Mouse (Mus musculus): Measurements from ENCODE around the gene Lypd6b.

Lypd6b gene

GRCm38 (mm10) chr2:49771172-49771571 is 16.3 kb upstream of the Lypd6b start:
- no peak for DNase-seq

GRCm38 (mm10) chr2:49773194-49773931 is 14.1 kb upstream of the Lypd6b start:
- DNase-seq = no peak

GRCm38 (mm10) chr2:49774180-49774579 is 13.3 kb upstream of the Lypd6b start:
- DNase-seq = no peak

- DNase-seq = no peak
Observed at GRCm38 (mm10) chr2:49775187-49775586, 12.3 kb upstream of the Lypd6b start.

- no peak for DNase-seq
Observed at GRCm38 (mm10) chr2:49775735-49776134, 11.8 kb upstream of the Lypd6b start.

GRCm38 (mm10) chr2:49776407-49776806 is 11.1 kb upstream of the Lypd6b start:
- DNase-seq = no peak

- DNase-seq = no peak
Observed at GRCm38 (mm10) chr2:49788051-49788418, 547 bp downstream of the Lypd6b start.

- no peak for DNase-seq
Observed at GRCm38 (mm10) chr2:49788643-49789042, 1.2 kb downstream of the Lypd6b start.

- no peak for DNase-seq
Observed at GRCm38 (mm10) chr2:49789078-49789477, 1.6 kb downstream of the Lypd6b start.

- no peak for DNase-seq
Observed at GRCm38 (mm10) chr2:49789504-49789903, 2.0 kb downstream of the Lypd6b start.

GRCm38 (mm10) chr2:49797444-49798143 is 10.1 kb downstream of the Lypd6b start:
- peak; percentile 43 for DNase-seq

- no peak for DNase-seq
Observed at GRCm38 (mm10) chr2:49804448-49804847, 17.0 kb downstream of the Lypd6b start.

- DNase-seq = no peak
Observed at GRCm38 (mm10) chr2:49805736-49806371, 18.4 kb downstream of the Lypd6b start.

GRCm38 (mm10) chr2:49809496-49809895 is 22.0 kb downstream of the Lypd6b start:
- peak; percentile 16 for DNase-seq

- DNase-seq = no peak
Observed at GRCm38 (mm10) chr2:49811420-49811819, 23.9 kb downstream of the Lypd6b start.

GRCm38 (mm10) chr2:49811871-49812363 is 24.4 kb downstream of the Lypd6b start:
- peak; percentile 59 for DNase-seq

GRCm38 (mm10) chr2:49813151-49813550 is 25.7 kb downstream of the Lypd6b start:
- no peak for DNase-seq

- DNase-seq = peak; percentile 35
Observed at GRCm38 (mm10) chr2:49814011-49814410, 26.5 kb downstream of the Lypd6b start.

- no peak for DNase-seq
Observed at GRCm38 (mm10) chr2:49815696-49816320, 28.3 kb downstream of the Lypd6b start.

- DNase-seq = no peak
Observed at GRCm38 (mm10) chr2:49816549-49816948, 29.1 kb downstream of the Lypd6b start.

GRCm38 (mm10) chr2:49817151-49817550 is 29.7 kb downstream of the Lypd6b start:
- no peak for DNase-seq

- DNase-seq = no peak
Observed at GRCm38 (mm10) chr2:49818126-49818525, 30.6 kb downstream of the Lypd6b start.

- DNase-seq = no peak
Observed at GRCm38 (mm10) chr2:49822312-49822711, 34.8 kb downstream of the Lypd6b start.
